Mouse (Mus musculus) lung, postnatal 10 days (tissue): ENCODE results near the gene 4930562C15Rik.
A peak's percentile ranks its signal among the peaks of the same experiment; 100 is the strongest.
"Not testable (repeated sequence)": the region's sequence is repeated elsewhere in the genome, so short reads cannot be mapped to it uniquely, and the experiment has no call there.

ENCODE experiments used
- DNase-seq: peaks from one replicate; pipeline ENCODE4 v3.0.0; 2021

The 4930562C15Rik gene

GRCm38 (mm10) chr16:4835191-4835590 is at the start of gene 4930562C15Rik:
TSS of gene 4930562C15Rik (plus strand) at chr16:4835416.
- DNase-seq, result peak; percentile 25

GRCm38 (mm10) chr16:4785706-4786105 is 49.5 kb upstream of the 4930562C15Rik start:
- no peak for DNase-seq

- no peak for DNase-seq
Observed at GRCm38 (mm10) chr16:4788176-4788575, 47.0 kb upstream of the 4930562C15Rik start.

- no peak for DNase-seq
Observed at GRCm38 (mm10) chr16:4789311-4789768, 45.9 kb upstream of the 4930562C15Rik start.

GRCm38 (mm10) chr16:4789810-4790559 is 45.2 kb upstream of the 4930562C15Rik start, which contains the start of gene Cdip1:
TSS of gene Cdip1 (minus strand) at chr16:4790292.
- peak; percentile 96 for DNase-seq

- DNase-seq, result no peak
Observed at GRCm38 (mm10) chr16:4791332-4791731, 43.9 kb upstream of the 4930562C15Rik start.

- no peak for DNase-seq
Observed at GRCm38 (mm10) chr16:4796631-4797030, 38.6 kb upstream of the 4930562C15Rik start.

GRCm38 (mm10) chr16:4818349-4818748 is 16.9 kb upstream of the 4930562C15Rik start:
- DNase-seq, result no peak

GRCm38 (mm10) chr16:4824466-4824865 is 10.8 kb upstream of the 4930562C15Rik start:
- DNase-seq, result not testable (repeated sequence)

GRCm38 (mm10) chr16:4827639-4828038 is 7.6 kb upstream of the 4930562C15Rik start:
- DNase-seq, result no peak

- DNase-seq, result peak; percentile 24
Observed at GRCm38 (mm10) chr16:4829271-4829900, 5.8 kb upstream of the 4930562C15Rik start.

GRCm38 (mm10) chr16:4831650-4832419 is 3.4 kb upstream of the 4930562C15Rik start:
- peak; percentile 19 for DNase-seq

- DNase-seq, result no peak
Observed at GRCm38 (mm10) chr16:4833858-4834257, 1.4 kb upstream of the 4930562C15Rik start.

- no peak for DNase-seq
Observed at GRCm38 (mm10) chr16:4837631-4838030, 2.4 kb downstream of the 4930562C15Rik start.

GRCm38 (mm10) chr16:4839552-4839951 is 4.3 kb downstream of the 4930562C15Rik start:
- no peak for DNase-seq

GRCm38 (mm10) chr16:4840231-4840630 is 5.0 kb downstream of the 4930562C15Rik start:
- no peak for DNase-seq

- no peak for DNase-seq
Observed at GRCm38 (mm10) chr16:4847041-4847440, 11.8 kb downstream of the 4930562C15Rik start.

GRCm38 (mm10) chr16:4848090-4848489 is 12.9 kb downstream of the 4930562C15Rik start:
- DNase-seq, result no peak

- peak; percentile 46 for DNase-seq
Observed at GRCm38 (mm10) chr16:4850361-4850760, 15.1 kb downstream of the 4930562C15Rik start.

- DNase-seq, result peak; percentile 42
Observed at GRCm38 (mm10) chr16:4850938-4851628, 15.9 kb downstream of the 4930562C15Rik start.

- DNase-seq, result no peak
Observed at GRCm38 (mm10) chr16:4855046-4855650, 19.9 kb downstream of the 4930562C15Rik start.

- no peak for DNase-seq
Observed at GRCm38 (mm10) chr16:4861392-4861791, 26.2 kb downstream of the 4930562C15Rik start.
